Mouse (Mus musculus) embryonic facial prominence, embryonic 13.5 days (tissue): ENCODE results near the gene Batf3. TPM values are rescaled to one million over a fixed set of nuclear protein-coding genes. Genes with fewer than 3 reads are reported as not detected.

Experiments
- ATAC-seq: fragments of 200-750 bp; cut with Nextera tagmentation; 2 replicates; pipeline ENCODE4 v1.8.0; 2017; ENCODE audit warnings: low read depth; ENCODE audit not compliant: insufficient number of reproducible peaks, insufficient read depth, low FRiP score, low TSS enrichment
- H3K27ac ChIP-seq: fragments of 300-500 bp; sonication (generic); 2 replicates; pipeline ENCODE4 v1.5.1; 2015; ENCODE audit warnings: moderate library complexity, mild to moderate bottlenecking, inconsistent platforms
- H3K27me3 ChIP-seq: fragments of 300-500 bp; sonication (generic); 2 replicates; pipeline ENCODE4 v1.6.1; 2015; ENCODE audit warnings: mild to moderate bottlenecking, inconsistent platforms
- H3K36me3 ChIP-seq: fragments of 300-500 bp; sonication (generic); 2 replicates; pipeline ENCODE4 v1.6.1; 2015; ENCODE audit warnings: mild to moderate bottlenecking, inconsistent platforms
- H3K4me1 ChIP-seq: fragments of 300-500 bp; sonication (generic); 2 replicates; pipeline ENCODE4 v1.6.1; 2015; ENCODE audit warnings: inconsistent platforms
- H3K4me2 ChIP-seq: fragments of 300-500 bp; sonication (generic); 2 replicates; pipeline ENCODE4 v1.6.1; 2015; ENCODE audit warnings: moderate library complexity, mild to moderate bottlenecking, inconsistent platforms
- H3K4me3 ChIP-seq: fragments of 300-500 bp; sonication (generic); 2 replicates; pipeline ENCODE4 v1.5.1; 2015; ENCODE audit warnings: mild to moderate bottlenecking, inconsistent platforms
- H3K9ac ChIP-seq: fragments of 300-500 bp; sonication (generic); 2 replicates; pipeline ENCODE4 v1.6.1; 2015; ENCODE audit warnings: mild to moderate bottlenecking, inconsistent platforms
- H3K9me3 ChIP-seq: fragments of 300-500 bp; sonication (generic); 2 replicates; pipeline ENCODE4 v1.6.1; 2016; ENCODE audit warnings: inconsistent platforms
- WGBS: fragments of 180-500 bp; shearing (Covaris S2); methylation state at CpG from one replicate; pipeline ENCODE4 v1.1.7; 2015; ENCODE audit warnings: mixed read lengths; 5-methylcytosine and 5-hydroxymethylcytosine counted together
- polyA plus RNA-seq: library from polyadenylated mRNA; unstranded; fragments of >200 nt; fragmentation: Nextera tagmentation; extraction: Ambion mirVana; gene quantifications from 2 replicates; pipeline ENCODE4 v1.2.1, GENCODE M21; 2015

Gene Batf3
- polyA plus RNA-seq, 1 experiment from 2014 or later, result 12.3 TPM

- Histone ChIP-seq H3K9ac (no peak overlapping the region), H3K4me3 (no peak overlapping the region), H3K36me3 (peaks cover 87% of the 10 kb centered on the region), H3K4me1 (no peaks in the 10 kb centered on the region), H3K4me2 (no peak overlapping the region), H3K27me3 (no peaks in the 10 kb centered on the region), H3K9me3 (no peaks in the 10 kb centered on the region), H3K27ac (no peak overlapping the region)
- WGBS, result 88% methylated on average over 4 of the region's 4 CpGs
- ATAC-seq, result no peak
These were observed 27.4 kb upstream of the Batf3 start for GRCm38 (mm10) chr1:191070259-191070658.

GRCm38 (mm10) chr1:191071613-191072012, 26.0 kb upstream of the Batf3 start:
- H3K36me3 ChIP-seq, result peaks cover 77% of the 10 kb centered on the region
- 90% methylated on average over 6 of the region's 6 CpGs for WGBS

GRCm38 (mm10) chr1:191072329-191072913, 25.2 kb upstream of the Batf3 start:
- 93% methylated on average over 16 of the region's 16 CpGs for WGBS
- no peak overlapping the region for H3K4me3 ChIP-seq
- no peak for ATAC-seq
- H3K9ac ChIP-seq, result no peak overlapping the region
- H3K4me2 ChIP-seq, result no peak overlapping the region
- peaks cover 78% of the 10 kb centered on the region for H3K36me3 ChIP-seq
- H3K4me1 ChIP-seq, result no peaks in the 10 kb centered on the region
- no peaks in the 10 kb centered on the region for H3K9me3 ChIP-seq
- no peaks in the 10 kb centered on the region for H3K27me3 ChIP-seq
- no peak overlapping the region for H3K27ac ChIP-seq

More at GRCm38 (mm10) chr1:191071613-191072012, 26.0 kb upstream of the Batf3 start:
- Histone ChIP-seq H3K4me3 (no peak overlapping the region), H3K9me3 (no peaks in the 10 kb centered on the region), H3K27ac (no peak overlapping the region), H3K27me3 (no peaks in the 10 kb centered on the region), H3K4me1 (no peaks in the 10 kb centered on the region), H3K9ac (no peak overlapping the region), H3K4me2 (no peak overlapping the region)
- ATAC-seq, result no peak

- Histone ChIP-seq H3K4me3 (no peak overlapping the region), H3K9ac (no peak overlapping the region), H3K4me2 (no peak overlapping the region), H3K27ac (no peak overlapping the region), H3K9me3 (no peaks in the 10 kb centered on the region), H3K27me3 (no peaks in the 10 kb centered on the region), H3K4me1 (no peaks in the 10 kb centered on the region), H3K36me3 (peaks cover 79% of the 10 kb centered on the region)
- 85% methylated on average over 6 of the region's 6 CpGs for WGBS
- no peak for ATAC-seq
These were observed 24.6 kb upstream of the Batf3 start for GRCm38 (mm10) chr1:191073001-191073400.

- H3K4me1 ChIP-seq, result no peaks in the 10 kb centered on the region
- no peaks in the 10 kb centered on the region for H3K27me3 ChIP-seq
- H3K9me3 ChIP-seq, result no peaks in the 10 kb centered on the region
- H3K4me3 ChIP-seq, result no peak overlapping the region
- H3K36me3 ChIP-seq, result peaks cover 79% of the 10 kb centered on the region
- 85% methylated on average over 4 of the region's 4 CpGs for WGBS
- ATAC-seq, result no peak
- H3K9ac ChIP-seq, result no peak overlapping the region
- no peak overlapping the region for H3K4me2 ChIP-seq
- H3K27ac ChIP-seq, result no peak overlapping the region
These were observed 24.2 kb upstream of the Batf3 start for GRCm38 (mm10) chr1:191073486-191073885.

GRCm38 (mm10) chr1:191075199-191075883, 22.3 kb upstream of the Batf3 start:
- ATAC-seq, result no peak
- Histone ChIP-seq H3K9ac (no peak overlapping the region), H3K4me2 (no peak overlapping the region), H3K36me3 (peaks cover 74% of the 10 kb centered on the region), H3K27ac (no peak overlapping the region), H3K27me3 (no peaks in the 10 kb centered on the region), H3K4me1 (no peaks in the 10 kb centered on the region), H3K9me3 (no peaks in the 10 kb centered on the region), H3K4me3 (no peak overlapping the region)
- WGBS, result 57% methylated on average over 10 of the region's 10 CpGs

GRCm38 (mm10) chr1:191083230-191083629, 14.4 kb upstream of the Batf3 start:
- Histone ChIP-seq H3K27me3 (no peaks in the 10 kb centered on the region), H3K4me2 (no peak overlapping the region), H3K9ac (no peak overlapping the region), H3K4me1 (no peaks in the 10 kb centered on the region), H3K27ac (no peak overlapping the region), H3K36me3 (peaks cover 60% of the 10 kb centered on the region), H3K4me3 (no peak overlapping the region), H3K9me3 (no peaks in the 10 kb centered on the region)
- WGBS, result 90% methylated on average over 8 of the region's 8 CpGs
- ATAC-seq, result no peak

GRCm38 (mm10) chr1:191084951-191085559, 12.6 kb upstream of the Batf3 start:
- Histone ChIP-seq H3K36me3 (peaks cover 46% of the 10 kb centered on the region), H3K4me3 (no peak overlapping the region), H3K27me3 (no peaks in the 10 kb centered on the region), H3K9me3 (no peaks in the 10 kb centered on the region), H3K27ac (no peak overlapping the region), H3K4me2 (no peak overlapping the region), H3K9ac (no peak overlapping the region), H3K4me1 (no peaks in the 10 kb centered on the region)
- ATAC-seq, result no peak
- WGBS, result 72% methylated on average over 5 of the region's 5 CpGs

GRCm38 (mm10) chr1:191085597-191085996, 12.1 kb upstream of the Batf3 start:
- no peaks in the 10 kb centered on the region for H3K9me3 ChIP-seq
- 83% methylated on average over 12 of the region's 12 CpGs for WGBS
- no peak for ATAC-seq
- H3K36me3 ChIP-seq, result peaks cover 41% of the 10 kb centered on the region
- no peak overlapping the region for H3K27ac ChIP-seq
- H3K27me3 ChIP-seq, result no peaks in the 10 kb centered on the region
- H3K9ac ChIP-seq, result no peak overlapping the region
- H3K4me3 ChIP-seq, result no peak overlapping the region
- H3K4me1 ChIP-seq, result no peaks in the 10 kb centered on the region
- H3K4me2 ChIP-seq, result no peak overlapping the region

GRCm38 (mm10) chr1:191086304-191086878, 11.3 kb upstream of the Batf3 start:
- H3K36me3 ChIP-seq, result peaks cover 37% of the 10 kb centered on the region
- H3K27ac ChIP-seq, result no peak overlapping the region
- no peaks in the 10 kb centered on the region for H3K4me1 ChIP-seq
- 86% methylated on average over 7 of the region's 7 CpGs for WGBS
- no peak overlapping the region for H3K4me2 ChIP-seq
- H3K4me3 ChIP-seq, result no peak overlapping the region
- no peaks in the 10 kb centered on the region for H3K9me3 ChIP-seq
- H3K27me3 ChIP-seq, result no peaks in the 10 kb centered on the region
- no peak for ATAC-seq
- H3K9ac ChIP-seq, result no peak overlapping the region

- WGBS, result 80% methylated on average over 8 of the region's 8 CpGs
- Histone ChIP-seq H3K36me3 (peaks cover 31% of the 10 kb centered on the region), H3K4me3 (no peak overlapping the region), H3K27me3 (no peaks in the 10 kb centered on the region), H3K9me3 (no peaks in the 10 kb centered on the region), H3K4me1 (no peaks in the 10 kb centered on the region), H3K4me2 (no peak overlapping the region), H3K27ac (no peak overlapping the region), H3K9ac (no peak overlapping the region)
- ATAC-seq, result no peak
These were observed 10.7 kb upstream of the Batf3 start for GRCm38 (mm10) chr1:191086960-191087359.

GRCm38 (mm10) chr1:191087955-191088354, 9.7 kb upstream of the Batf3 start:
- no peaks in the 10 kb centered on the region for H3K9me3 ChIP-seq
- no peak for ATAC-seq
- H3K4me1 ChIP-seq, result no peaks in the 10 kb centered on the region
- H3K4me3 ChIP-seq, result no peak overlapping the region
- H3K4me2 ChIP-seq, result no peak overlapping the region
- H3K27me3 ChIP-seq, result no peaks in the 10 kb centered on the region
- no peak overlapping the region for H3K27ac ChIP-seq
- no peak overlapping the region for H3K9ac ChIP-seq
- 80% methylated on average over 5 of the region's 5 CpGs for WGBS
- H3K36me3 ChIP-seq, result peaks cover 23% of the 10 kb centered on the region
